Mouse (Mus musculus) embryonic facial prominence, embryonic 15.5 days (tissue): Measurements from ENCODE around the gene Cers6. TPM values are rescaled to one million over a fixed set of nuclear protein-coding genes. Genes with fewer than 3 reads are reported as not detected.

ENCODE experiments used
- ATAC-seq: fragments of 200-750 bp; cut with Nextera tagmentation; 2 replicates; pipeline ENCODE4 v1.8.0; 2017; ENCODE audit warnings: low read depth, moderate TSS enrichment; ENCODE audit not compliant: insufficient number of reproducible peaks, low FRiP score, low TSS enrichment
- H3K27ac ChIP-seq: fragments of 300-500 bp; sonication (generic); replicated peaks from 2 replicates; pipeline ENCODE4 v1.5.1; 2015; ENCODE audit warnings: mild to moderate bottlenecking, inconsistent platforms
- H3K27me3 ChIP-seq: fragments of 300-500 bp; sonication (generic); 2 replicates; pipeline ENCODE4 v1.6.1; 2015; ENCODE audit warnings: inconsistent platforms
- H3K36me3 ChIP-seq: fragments of 300-500 bp; sonication (generic); 2 replicates; pipeline ENCODE4 v1.6.1; 2015; ENCODE audit warnings: mild to moderate bottlenecking, inconsistent platforms
- H3K4me1 ChIP-seq: fragments of 300-500 bp; sonication (generic); 2 replicates; pipeline ENCODE4 v1.6.1; 2015; ENCODE audit warnings: inconsistent platforms
- H3K4me2 ChIP-seq: fragments of 300-500 bp; sonication (generic); replicated peaks from 2 replicates; pipeline ENCODE4 v1.6.1; 2015; ENCODE audit warnings: mild to moderate bottlenecking, inconsistent platforms
- H3K4me3 ChIP-seq: fragments of 300-500 bp; sonication (generic); replicated peaks from 2 replicates; pipeline ENCODE4 v1.5.1; 2015; ENCODE audit warnings: mild to moderate bottlenecking, inconsistent platforms
- H3K9ac ChIP-seq: fragments of 300-500 bp; sonication (generic); 2 replicates; pipeline ENCODE4 v1.6.1; 2015; ENCODE audit warnings: inconsistent platforms
- H3K9me3 ChIP-seq: fragments of 300-500 bp; sonication (generic); replicated peaks from 2 replicates; pipeline ENCODE4 v1.6.1; 2016; ENCODE audit warnings: inconsistent platforms
- WGBS: fragments of 180-500 bp; shearing (Covaris S2); methylation state at CpG from one replicate; pipeline ENCODE4 v1.1.7; 2015; 5-methylcytosine and 5-hydroxymethylcytosine counted together
- polyA plus RNA-seq: library from polyadenylated mRNA; unstranded; fragments of >200 nt; fragmentation: Nextera tagmentation; extraction: Ambion mirVana; gene quantifications from 2 replicates; pipeline ENCODE4 v1.2.1, GENCODE M21; 2015

Gene Cers6
- polyA plus RNA-seq, 1 experiment from 2014 or later: 34.3 TPM

DNA sequence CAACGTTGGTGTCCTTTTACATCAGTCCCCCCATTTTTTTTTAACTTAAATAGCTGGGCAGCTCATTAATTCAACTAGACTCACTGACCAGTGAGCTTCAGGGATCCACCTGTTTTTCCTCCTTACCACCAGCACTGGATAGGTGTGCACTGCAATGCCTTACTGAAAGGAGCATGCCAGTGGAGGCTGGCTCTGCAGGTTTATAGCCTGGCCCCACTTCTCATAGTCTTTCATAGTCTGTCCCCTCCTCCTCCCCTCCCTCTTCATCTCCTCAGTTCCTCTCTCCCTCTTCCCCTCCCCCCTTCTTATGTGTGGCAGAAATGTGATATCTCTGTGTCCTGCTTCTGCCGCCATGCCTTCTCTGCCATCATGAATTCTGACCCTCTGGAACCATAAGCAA is 112.5 kb downstream of the Cers6 start:
- 76% methylated on average over 2 of the region's 2 CpGs for WGBS
- Histone ChIP-seq H3K4me3 (no peak overlapping the region), H3K27me3 (no peaks in the 10 kb centered on the region), H3K9ac (no peak overlapping the region), H3K4me1 (no peaks in the 10 kb centered on the region; the same call in none of the 2 replicates), H3K4me2 (no peak overlapping the region), H3K36me3 (peaks cover 5% of the 10 kb centered on the region; the same call in 1 of the 2 replicates), H3K9me3 (peaks cover 6% of the 10 kb centered on the region; the same call in 1 of the 2 replicates), H3K27ac (no peak overlapping the region)
- ATAC-seq: no peak

DNA sequence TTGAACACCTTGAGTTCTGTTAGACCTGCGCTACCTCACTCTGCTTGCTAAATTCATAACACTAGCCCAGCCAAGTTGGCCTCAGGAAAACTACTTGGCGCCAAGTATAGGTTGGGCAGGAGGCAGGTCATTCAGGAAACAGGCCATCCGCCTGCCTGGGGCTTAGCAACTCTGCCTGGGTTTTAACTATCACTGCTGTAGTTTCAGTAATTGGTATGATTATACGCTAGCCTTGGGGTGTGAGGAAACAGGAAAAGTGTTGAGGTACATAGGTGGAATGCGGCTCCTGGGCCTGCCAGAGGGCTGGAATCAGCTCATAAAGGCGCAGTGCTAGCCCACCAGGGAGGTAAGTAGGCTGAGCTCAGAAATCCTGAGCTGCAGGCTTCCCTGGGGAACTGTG is 114.0 kb downstream of the Cers6 start:
- 71% methylated on average over 6 of the region's 6 CpGs for WGBS

GRCm38 (mm10) chr2:68975780-68976179 is 114.5 kb downstream of the Cers6 start:
- no peak overlapping the region for H3K27ac ChIP-seq
- no peak for ATAC-seq

More for the DNA sequence above, 114.0 kb downstream of the Cers6 start:
- Histone ChIP-seq H3K4me3 (no peak overlapping the region), H3K27me3 (no peaks in the 10 kb centered on the region), H3K4me2 (no peak overlapping the region), H3K27ac (no peak overlapping the region), H3K9ac (no peak overlapping the region), H3K4me1 (no peaks in the 10 kb centered on the region; the same call in none of the 2 replicates), H3K36me3 (no peaks in the 10 kb centered on the region; the same call in 1 of the 2 replicates), H3K9me3 (peaks cover 2% of the 10 kb centered on the region; the same call in 1 of the 2 replicates)
- ATAC-seq: no peak

GRCm38 (mm10) chr2:68978244-68978643 is 117.0 kb downstream of the Cers6 start:
- 61% methylated on average over 9 of the region's 9 CpGs for WGBS
- Histone ChIP-seq H3K9ac (no peak overlapping the region), H3K36me3 (no peaks in the 10 kb centered on the region), H3K27ac (peak overlapping the region; percentile 71), H3K4me1 (peaks cover 22% of the 10 kb centered on the region), H3K4me2 (no peak overlapping the region), H3K27me3 (no peaks in the 10 kb centered on the region), H3K9me3 (no peaks in the 10 kb centered on the region), H3K4me3 (no peak overlapping the region)
- ATAC-seq: no peak

More at GRCm38 (mm10) chr2:68975780-68976179, 114.5 kb downstream of the Cers6 start:
- WGBS: 64% methylated on average over 6 of the region's 6 CpGs
- H3K4me3 ChIP-seq: no peak overlapping the region
- H3K4me1 ChIP-seq: no peaks in the 10 kb centered on the region; the same call in none of the 2 replicates
- no peaks in the 10 kb centered on the region for H3K27me3 ChIP-seq
- no peak overlapping the region for H3K9ac ChIP-seq
- H3K4me2 ChIP-seq: no peak overlapping the region
- H3K9me3 ChIP-seq: no peaks in the 10 kb centered on the region
- H3K36me3 ChIP-seq: no peaks in the 10 kb centered on the region

DNA sequence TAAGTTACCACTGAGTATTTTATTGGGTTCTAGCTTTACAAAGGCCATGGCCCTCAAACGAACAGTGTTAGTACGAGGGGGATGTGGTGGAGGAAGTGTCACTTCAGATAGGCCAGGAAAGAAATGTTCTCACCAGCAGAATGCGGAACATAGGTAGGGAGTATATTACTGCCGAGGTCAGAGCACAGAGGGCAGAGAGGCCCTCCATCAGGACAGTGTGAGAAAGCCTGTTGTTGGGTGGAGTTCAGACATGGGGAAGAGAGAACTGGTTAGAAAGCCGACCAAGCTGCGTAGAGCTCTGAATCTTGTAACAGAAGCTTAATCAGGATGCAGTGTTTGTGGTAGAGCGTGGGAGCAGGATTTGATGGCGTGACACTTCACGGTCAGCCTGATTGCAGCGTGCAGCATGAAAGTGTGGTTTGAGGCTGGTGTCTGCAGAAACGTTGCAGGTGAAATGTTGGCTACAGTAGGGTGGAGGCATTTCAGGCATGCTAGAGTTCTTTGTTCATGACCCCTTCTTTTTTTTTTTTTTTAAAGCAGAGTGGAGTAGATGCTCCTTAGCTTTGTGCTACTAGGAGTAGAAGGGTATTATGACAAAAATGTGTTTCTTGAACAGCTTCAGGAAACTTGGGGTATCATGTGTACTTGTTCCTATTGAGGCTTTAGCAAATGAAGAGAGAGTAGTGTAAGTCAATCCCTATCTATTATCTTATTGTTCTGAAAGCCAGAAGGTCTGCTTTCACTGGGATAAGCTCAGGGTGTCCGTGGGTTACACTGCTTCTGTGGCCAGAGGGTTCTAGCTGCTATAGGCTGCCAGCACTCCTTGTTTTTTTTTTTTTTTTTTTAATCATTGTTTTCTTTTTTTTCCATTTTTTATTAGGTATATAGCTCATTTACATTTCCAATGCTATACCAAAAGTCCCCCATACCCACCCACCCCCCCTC is 117.7 kb downstream of the Cers6 start:
- Histone ChIP-seq H3K4me3 (no peak overlapping the region), H3K27me3 (no peaks in the 10 kb centered on the region), H3K9ac (no peak overlapping the region), H3K36me3 (no peaks in the 10 kb centered on the region), H3K9me3 (no peaks in the 10 kb centered on the region), H3K4me2 (no peak overlapping the region), H3K27ac (peak overlapping the region; percentile 71), H3K4me1 (peaks cover 29% of the 10 kb centered on the region)
- ATAC-seq: no peak
- 56% methylated on average over 12 of the region's 12 CpGs for WGBS

- H3K4me2 ChIP-seq: no peak overlapping the region
- H3K9ac ChIP-seq: no peak overlapping the region
- ATAC-seq: no peak
- no peaks in the 10 kb centered on the region for H3K9me3 ChIP-seq
- 72% methylated on average over 9 of the region's 9 CpGs for WGBS
- H3K27ac ChIP-seq: no peak overlapping the region
- H3K36me3 ChIP-seq: no peaks in the 10 kb centered on the region
- H3K27me3 ChIP-seq: no peaks in the 10 kb centered on the region
- H3K4me3 ChIP-seq: no peak overlapping the region
- H3K4me1 ChIP-seq: peaks cover 38% of the 10 kb centered on the region
These were observed 120.1 kb downstream of the Cers6 start for GRCm38 (mm10) chr2:68981302-68981701.

DNA sequence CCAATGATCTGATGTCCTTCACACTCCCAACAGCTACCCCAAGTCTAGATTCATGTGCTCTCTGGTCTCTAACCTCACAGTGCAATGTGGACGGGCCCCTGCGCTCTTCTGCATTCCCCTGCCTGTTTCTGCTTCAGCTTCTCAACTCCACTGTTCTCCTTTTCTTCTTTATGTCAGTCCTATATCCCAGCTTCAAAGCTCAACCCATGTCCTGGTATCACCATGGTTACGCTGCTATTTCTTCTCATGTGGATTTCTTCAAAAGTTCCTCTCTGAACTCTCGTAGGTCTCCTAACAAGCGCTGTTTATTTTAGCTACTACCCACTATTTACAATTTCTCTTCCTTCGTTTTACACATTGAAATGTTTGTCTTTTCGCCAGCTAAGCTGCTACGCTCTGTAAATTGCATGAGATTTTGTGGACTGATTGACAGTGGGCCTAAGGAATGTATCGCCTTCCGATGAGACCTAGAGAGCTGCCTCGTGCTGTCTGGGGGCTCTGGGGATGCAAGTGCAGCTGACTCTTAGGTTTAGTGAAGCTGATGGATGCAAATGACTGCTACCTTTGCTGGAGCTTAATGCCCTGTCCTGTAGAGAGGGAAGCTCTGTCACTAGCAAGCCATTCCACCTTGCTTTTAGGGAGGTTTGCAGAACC is 120.6 kb downstream of the Cers6 start:
- Histone ChIP-seq H3K4me3 (no peak overlapping the region), H3K27me3 (no peaks in the 10 kb centered on the region), H3K4me2 (no peak overlapping the region), H3K4me1 (peaks cover 38% of the 10 kb centered on the region), H3K9me3 (no peaks in the 10 kb centered on the region), H3K27ac (no peak overlapping the region), H3K36me3 (no peaks in the 10 kb centered on the region), H3K9ac (no peak overlapping the region)
- no peak for ATAC-seq
- 48% methylated on average over 11 of the region's 11 CpGs for WGBS

DNA sequence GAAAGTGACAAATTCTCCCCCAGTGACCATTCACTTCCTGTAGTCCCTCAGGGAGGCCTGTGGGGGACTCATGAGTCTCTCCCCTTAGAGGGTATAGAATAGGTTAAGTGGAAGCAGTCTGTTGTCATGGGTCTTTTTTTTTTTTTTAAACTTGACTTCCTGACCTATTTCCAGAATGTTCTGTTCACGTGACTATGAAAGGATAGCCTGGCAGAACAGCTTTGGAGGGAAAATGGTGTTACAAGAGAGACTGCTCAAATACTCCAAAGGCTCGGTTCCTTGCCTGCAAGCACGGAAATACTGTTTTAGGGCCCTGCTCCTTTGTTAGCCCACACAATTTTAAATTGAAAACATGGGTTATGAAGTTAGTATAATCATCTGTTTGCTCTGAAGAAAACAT is 121.7 kb downstream of the Cers6 start:
- Histone ChIP-seq H3K4me3 (no peak overlapping the region), H3K9ac (no peak overlapping the region), H3K27ac (no peak overlapping the region), H3K4me2 (no peak overlapping the region), H3K36me3 (no peaks in the 10 kb centered on the region), H3K27me3 (no peaks in the 10 kb centered on the region), H3K4me1 (peaks cover 38% of the 10 kb centered on the region), H3K9me3 (no peaks in the 10 kb centered on the region)
- 58% methylated on average over 3 of the region's 3 CpGs for WGBS
- no peak for ATAC-seq

DNA sequence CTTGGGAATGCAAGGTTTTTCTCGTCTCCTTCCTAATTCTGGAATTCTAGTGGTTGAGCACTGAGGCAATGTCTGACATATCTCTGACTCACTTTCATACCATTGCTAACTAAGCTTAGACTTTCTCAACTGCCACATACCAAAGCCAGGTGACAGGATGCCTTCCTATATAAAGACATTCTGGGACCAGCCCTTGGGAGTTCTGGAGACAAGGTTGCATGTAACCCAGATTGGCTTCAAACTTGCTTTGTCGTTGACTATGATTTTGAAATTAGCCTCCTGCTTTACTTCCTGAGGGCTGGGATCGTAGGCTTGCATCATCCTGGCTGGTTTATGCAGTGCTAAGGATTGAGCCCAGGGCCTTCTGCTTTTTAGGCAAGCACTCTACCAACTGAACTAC is 122.2 kb downstream of the Cers6 start:
- Histone ChIP-seq H3K36me3 (no peaks in the 10 kb centered on the region), H3K9me3 (no peaks in the 10 kb centered on the region), H3K4me2 (no peak overlapping the region), H3K27ac (no peak overlapping the region), H3K4me1 (peaks cover 38% of the 10 kb centered on the region), H3K4me3 (no peak overlapping the region), H3K27me3 (no peaks in the 10 kb centered on the region), H3K9ac (no peak overlapping the region)
- WGBS: 39% methylated on average over 3 of the region's 3 CpGs
- ATAC-seq: no peak

- no peak overlapping the region for H3K4me3 ChIP-seq
- H3K4me2 ChIP-seq: no peak overlapping the region
- no peak overlapping the region for H3K9ac ChIP-seq
- no peak for ATAC-seq
- no peaks in the 10 kb centered on the region for H3K27me3 ChIP-seq
- no peak overlapping the region for H3K27ac ChIP-seq
- no peaks in the 10 kb centered on the region for H3K36me3 ChIP-seq
- 89% methylated on average over 6 of the region's 6 CpGs for WGBS
- H3K4me1 ChIP-seq: peaks cover 7% of the 10 kb centered on the region; the same call in 1 of the 2 replicates
- H3K9me3 ChIP-seq: no peaks in the 10 kb centered on the region
These were observed 127.9 kb downstream of the Cers6 start for GRCm38 (mm10) chr2:68989117-68989516.

DNA sequence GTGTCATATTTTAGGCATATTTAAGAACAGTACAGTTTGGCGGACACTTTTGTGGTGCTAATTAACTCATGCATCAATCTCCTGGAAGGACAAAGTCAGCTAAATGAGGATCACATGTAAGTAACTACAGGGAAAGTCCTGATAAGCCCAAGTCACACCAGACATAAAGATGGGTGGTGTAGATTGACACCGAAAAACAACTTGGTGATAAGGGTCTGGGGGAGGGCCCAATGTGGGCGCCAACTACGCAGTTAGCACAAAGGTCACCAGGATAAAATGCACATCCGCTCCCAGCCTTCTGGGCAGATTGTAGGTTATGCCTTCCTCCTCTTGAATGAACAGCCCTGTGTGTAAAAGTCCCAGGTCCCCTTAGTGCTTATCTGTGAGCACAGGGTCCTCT is 131.4 kb downstream of the Cers6 start:
- Histone ChIP-seq H3K4me2 (no peak overlapping the region), H3K4me3 (no peak overlapping the region), H3K4me1 (peaks cover 4% of the 10 kb centered on the region; the same call in 1 of the 2 replicates), H3K36me3 (no peaks in the 10 kb centered on the region), H3K9ac (no peak overlapping the region), H3K9me3 (no peaks in the 10 kb centered on the region), H3K27me3 (no peaks in the 10 kb centered on the region), H3K27ac (no peak overlapping the region)
- WGBS: 93% methylated on average over 5 of the region's 5 CpGs
- ATAC-seq: no peak
